Mouse (Mus musculus): Measurements from ENCODE around the gene Wfdc2.

DNA sequence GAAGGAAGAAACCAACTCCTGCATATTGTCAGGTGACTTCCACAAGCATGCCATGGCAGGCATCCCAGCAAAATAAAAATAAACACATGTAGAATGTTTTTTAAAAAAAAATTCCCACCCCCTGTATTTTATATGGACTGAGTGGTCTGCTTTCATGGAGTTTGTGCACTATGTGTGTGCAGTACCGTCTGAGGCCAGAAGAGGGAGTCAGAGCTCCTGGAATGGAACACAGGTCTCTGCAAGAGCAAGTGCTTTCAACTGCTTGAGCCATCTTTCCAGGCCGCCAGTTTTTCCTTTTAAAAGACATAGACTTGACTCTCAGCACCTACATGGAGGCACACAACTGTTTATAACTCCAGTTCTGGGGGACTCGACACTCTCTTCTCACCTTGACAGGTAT, 41.3 kb downstream of the Wfdc2 start:
- TF ChIP-seq POLR2A (IDR thresholded peaks at IDR 0.05; ENCODE audit: control insufficient read depth, low read depth, low read length) (no peak), CTCF (IDR thresholded peaks at IDR 0.05; ENCODE audit: control insufficient read depth, insufficient read depth, insufficient replicate concordance, low read depth, low read length) (peak; percentile 69; the same call in 1 of the 2 replicates)

Measured in testis, adult 2 months (tissue).